Mouse (Mus musculus) urinary bladder, adult 18-20 months (tissue): ENCODE measurements around the gene Card9.
A peak's percentile ranks its signal among the peaks of the same experiment; 100 is the strongest.

Experiments used
- DNase-seq, 2 experiments: peaks; one replicate each; pipeline ENCODE4 v3.0.0; 2022; ENCODE audit warnings: low spot score in 2 of 2, mixed read lengths in 2 of 2

The Card9 gene

GRCm38 (mm10) chr2:26325386-26326181 lies 35.1 kb downstream of the Card9 start:
- DNase-seq, result no peak

DNA sequence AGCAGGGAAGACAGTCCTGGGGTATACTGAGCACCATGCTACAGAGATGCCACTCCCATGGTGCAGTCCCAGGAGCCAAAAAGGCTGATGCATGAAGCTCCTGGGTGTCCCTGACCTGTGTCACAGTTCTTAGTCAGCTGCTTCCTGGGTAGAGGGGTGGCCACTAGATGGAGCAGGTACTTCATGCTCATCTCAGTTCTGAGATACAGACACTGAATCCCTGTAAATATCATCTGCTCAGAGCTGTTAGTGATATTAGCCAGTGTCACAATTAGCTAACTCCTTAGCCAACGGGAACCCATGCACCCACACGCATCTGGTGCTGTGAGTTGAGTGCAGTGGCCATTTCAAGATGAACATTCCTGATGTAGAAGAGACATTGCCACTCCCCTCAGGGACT lies 35.8 kb downstream of the Card9 start:
- DNase-seq, result no peak

GRCm38 (mm10) chr2:26323589-26324325 lies 37.0 kb downstream of the Card9 start:
- DNase-seq, result no peak

DNA sequence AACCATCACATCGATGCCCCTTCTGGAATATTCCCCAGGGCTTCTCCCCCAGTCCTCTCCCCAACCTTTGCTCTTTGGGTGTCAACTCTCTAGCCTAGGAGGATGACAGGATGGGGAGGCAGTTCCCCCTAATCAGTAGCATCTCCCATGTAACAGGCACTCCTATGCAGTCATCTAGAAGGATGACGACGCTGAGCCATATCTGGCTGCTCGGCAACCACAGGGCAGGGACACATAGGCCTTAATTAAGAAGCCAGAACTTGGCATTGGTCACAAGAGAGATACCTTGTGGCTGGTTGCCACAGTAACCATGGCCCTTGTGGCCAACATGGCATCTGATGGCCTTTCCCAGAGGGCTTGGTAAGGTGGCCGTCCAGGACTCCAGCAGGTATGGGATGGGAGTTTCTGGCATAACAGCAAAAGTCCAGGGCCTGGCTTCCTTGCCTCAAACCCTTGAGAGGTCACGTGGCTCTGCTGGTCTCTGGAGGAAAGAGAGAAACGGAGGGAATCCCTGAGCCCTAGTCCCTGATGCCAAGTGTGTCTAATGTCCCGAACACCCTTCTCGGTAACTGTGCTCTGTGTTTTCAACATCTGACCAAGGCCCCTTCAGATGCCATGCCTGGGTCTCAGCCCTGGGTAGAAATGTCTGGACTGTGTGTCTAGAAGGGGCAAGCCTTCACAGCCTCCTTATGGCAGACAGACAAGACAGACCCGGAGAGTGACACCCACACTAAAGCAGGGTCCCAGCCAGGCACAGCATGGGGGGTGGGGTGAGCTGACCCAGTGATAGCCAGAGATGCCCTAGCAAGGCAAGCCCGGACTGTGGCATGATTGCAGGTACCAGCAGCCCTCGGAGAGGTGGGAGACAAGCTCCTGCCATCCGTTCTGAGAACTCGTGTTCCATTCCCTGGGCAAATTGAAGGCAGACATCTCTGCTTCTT lies 40.2 kb downstream of the Card9 start:
- DNase-seq, result no peak

GRCm38 (mm10) chr2:26319519-26320244 lies 41.0 kb downstream of the Card9 start:
- DNase-seq, result no peak

- DNase-seq, result no peak
These were observed 41.6 kb downstream of the Card9 start for GRCm38 (mm10) chr2:26319109-26319508.

GRCm38 (mm10) chr2:26317991-26318672 lies 42.6 kb downstream of the Card9 start:
- DNase-seq, result no peak

GRCm38 (mm10) chr2:26317371-26317770 lies 43.3 kb downstream of the Card9 start:
- DNase-seq, result no peak

DNA sequence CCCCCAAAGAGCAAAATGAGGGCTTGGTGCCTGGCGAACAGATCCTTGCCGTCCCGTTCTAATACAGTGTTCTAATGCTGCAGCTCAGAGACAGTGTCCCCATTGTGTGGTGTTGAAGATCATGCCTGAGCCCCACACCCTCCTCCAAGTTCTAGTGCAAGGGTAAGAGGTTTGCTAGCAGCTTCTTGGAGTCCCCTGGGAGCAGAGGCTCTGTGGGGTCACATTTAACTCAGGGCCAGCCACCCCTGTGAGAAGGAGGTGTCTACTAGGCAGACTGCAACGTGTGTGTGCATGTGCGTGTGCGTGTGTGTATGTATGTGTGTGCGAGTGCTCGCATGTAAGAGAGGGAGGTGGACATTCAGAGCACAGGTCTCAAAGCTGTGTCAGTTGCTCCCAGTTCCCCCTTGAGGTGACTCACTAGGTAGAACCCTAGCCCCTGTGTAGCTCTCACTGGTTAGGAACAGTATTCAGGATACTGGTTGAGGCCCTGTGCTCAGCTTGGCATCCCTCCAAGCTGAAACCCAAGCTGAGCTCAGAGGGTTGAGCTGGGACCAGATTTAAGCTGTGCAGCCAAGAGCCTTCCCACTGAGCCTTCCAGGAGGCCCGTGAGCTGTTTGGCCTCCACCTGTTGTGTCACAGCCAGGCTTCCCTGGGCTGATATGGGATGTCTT lies 44.0 kb downstream of the Card9 start:
- DNase-seq, result no peak

DNA sequence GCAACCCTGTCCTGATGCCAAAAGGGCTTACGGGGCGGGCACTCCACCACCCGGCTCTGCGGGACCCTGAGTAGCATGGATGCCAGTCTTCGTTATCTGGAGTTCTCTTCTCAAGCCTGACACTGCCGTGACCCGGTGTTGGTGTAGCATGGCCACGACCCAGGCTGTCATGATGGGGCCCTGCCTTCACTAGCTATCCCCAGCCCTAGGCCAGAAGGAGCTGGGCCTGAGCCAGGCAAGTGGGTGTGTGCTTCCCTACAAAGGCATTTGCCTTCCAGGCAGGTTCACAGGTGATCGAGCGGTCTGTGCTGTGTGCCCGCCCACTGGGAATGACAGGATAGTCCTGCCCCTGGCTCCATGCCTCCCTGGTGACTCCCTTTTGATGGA lies 44.8 kb downstream of the Card9 start:
- no peak for DNase-seq

GRCm38 (mm10) chr2:26315072-26315924 lies 45.4 kb downstream of the Card9 start, which contains the start of gene Gpsm1:
Gpsm1 (plus strand) TSS chr2:26315515.
- peak; percentile 66 to 72 for DNase-seq

GRCm38 (mm10) chr2:26314281-26315071 lies 46.2 kb downstream of the Card9 start:
- DNase-seq, result peak in 1 of 2 experiments; percentile 69

DNA sequence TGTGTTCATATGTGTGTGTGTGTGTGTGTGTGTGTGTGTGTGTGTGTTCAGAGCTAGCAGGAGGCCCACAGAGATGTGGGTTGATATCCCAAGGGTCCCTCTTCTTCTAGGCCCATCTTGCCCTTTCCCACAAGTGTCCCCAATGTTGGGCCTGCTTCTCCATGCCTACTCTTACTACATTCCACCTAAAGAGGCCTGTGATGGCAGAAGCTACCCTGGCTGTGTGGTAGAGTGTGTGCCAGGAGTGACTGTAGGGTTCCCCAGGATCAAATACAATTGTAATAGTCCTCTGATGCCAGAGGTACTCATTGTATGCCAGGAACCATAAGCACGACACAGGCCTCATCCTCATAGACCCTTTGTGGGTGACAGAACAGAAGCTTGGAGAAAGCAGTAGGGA lies 47.3 kb downstream of the Card9 start:
- DNase-seq, result no peak

- no peak for DNase-seq
These were observed 47.9 kb downstream of the Card9 start for GRCm38 (mm10) chr2:26312812-26313211.

GRCm38 (mm10) chr2:26311936-26312335 lies 48.8 kb downstream of the Card9 start:
- no peak for DNase-seq

- DNase-seq, result no peak
These were observed 51.0 kb downstream of the Card9 start for GRCm38 (mm10) chr2:26309739-26310138.

DNA sequence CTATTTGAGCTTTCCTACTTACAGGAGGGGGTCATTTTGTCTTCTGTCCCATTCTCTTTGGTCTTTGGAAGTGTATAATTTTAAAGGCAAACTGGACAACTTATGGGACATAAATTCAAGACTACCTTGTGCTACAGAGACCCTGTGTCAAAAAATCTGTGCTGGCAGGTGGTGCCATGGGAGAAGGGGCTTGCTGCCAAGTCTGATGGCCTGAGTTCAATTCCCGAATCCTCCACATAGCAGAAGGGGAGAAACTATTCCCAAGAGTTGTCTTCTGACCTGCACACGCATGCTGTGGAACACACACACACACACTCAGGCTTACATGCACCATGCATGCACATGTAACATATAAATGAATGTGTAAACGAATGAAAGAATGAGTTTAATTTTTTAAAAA lies 54.0 kb downstream of the Card9 start:
- DNase-seq, result no peak

DNA sequence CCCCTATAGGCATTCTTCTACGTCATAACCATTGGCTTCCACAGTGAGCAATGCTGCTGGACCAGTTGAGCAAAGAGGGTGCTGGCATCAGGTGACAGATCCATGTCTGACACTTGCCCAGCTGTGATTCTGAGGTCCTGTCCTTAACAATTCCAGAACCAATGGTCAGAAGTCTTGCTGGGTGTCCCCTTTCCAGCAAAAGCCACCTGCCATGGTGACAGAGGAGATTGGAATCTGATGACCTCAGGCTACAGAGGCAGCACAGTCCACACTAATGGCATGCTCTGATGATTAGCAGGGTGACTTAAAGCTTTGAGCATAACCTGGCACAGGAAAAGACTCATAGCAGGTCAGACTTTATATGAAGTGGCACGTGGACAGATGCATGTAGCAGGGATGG lies 55.2 kb downstream of the Card9 start:
- DNase-seq, result no peak
